Mouse (Mus musculus): ENCODE data around the gene Emilin2.

Gene Emilin2

GRCm38 (mm10) chr17:71299879-71300278 lies 11.9 kb downstream of the Emilin2 start:
- DNase-seq: no peak

DNA sequence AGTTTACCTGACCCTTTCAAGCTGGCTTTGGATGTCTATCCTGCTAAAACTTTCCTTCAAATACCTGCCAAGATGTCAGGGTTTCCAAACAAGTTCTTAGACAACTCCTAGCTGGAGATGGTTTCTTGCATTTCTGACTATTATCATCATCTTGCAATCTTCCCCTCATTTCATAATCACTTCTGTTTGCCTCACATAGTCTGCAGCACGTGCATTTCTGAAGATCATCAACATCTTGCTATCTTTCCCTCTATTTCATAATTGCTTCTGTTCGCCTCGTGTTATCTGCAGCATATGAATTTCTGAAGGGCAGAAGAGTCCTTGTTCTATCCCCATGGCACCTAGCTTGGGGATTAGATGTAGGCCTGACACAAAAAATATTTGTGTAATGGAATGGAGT lies 17.2 kb downstream of the Emilin2 start:
- DNase-seq: no peak

GRCm38 (mm10) chr17:71292897-71293296 lies 18.9 kb downstream of the Emilin2 start:
- no peak for DNase-seq

GRCm38 (mm10) chr17:71291897-71292420 lies 19.8 kb downstream of the Emilin2 start:
- no peak for DNase-seq

- no peak for DNase-seq
Measured at GRCm38 (mm10) chr17:71290486-71291410, 21.0 kb downstream of the Emilin2 start.

GRCm38 (mm10) chr17:71289572-71290176 lies 22.1 kb downstream of the Emilin2 start:
- DNase-seq: no peak

DNA sequence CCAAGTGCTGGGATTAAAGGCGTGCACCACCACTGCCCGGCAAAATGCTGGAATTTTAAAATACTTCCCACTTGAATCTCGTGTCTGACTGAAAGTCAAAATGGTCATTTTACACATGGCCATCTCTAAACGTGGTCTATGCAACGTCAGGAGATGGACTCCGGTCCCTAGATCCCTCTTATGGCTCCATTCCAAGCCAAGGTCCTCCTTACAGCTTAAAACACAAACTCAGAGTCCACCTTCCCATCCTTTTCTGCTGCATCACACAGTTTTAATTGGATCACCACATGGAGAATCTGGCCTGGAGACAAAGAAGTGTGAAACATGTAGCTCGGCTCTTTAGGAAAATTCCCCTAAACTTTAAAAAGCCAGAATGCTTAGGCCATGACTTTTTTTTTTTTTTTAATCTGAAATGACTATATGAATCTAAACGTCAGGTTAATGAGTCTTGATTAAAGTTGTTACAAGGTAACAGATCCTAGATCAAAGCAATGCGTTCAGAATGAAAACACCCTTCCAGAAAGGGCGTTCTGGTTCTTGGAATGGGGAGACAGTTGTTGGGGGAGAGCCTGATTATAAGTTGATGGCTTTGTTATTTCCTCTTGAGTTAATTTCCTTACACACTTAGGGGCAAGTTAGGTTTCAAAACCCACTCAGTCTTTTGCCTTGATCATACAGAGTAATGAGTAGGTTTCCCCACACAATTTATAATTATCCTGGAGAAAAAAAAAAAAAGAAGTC lies 22.8 kb downstream of the Emilin2 start:
- DNase-seq: no peak

DNA sequence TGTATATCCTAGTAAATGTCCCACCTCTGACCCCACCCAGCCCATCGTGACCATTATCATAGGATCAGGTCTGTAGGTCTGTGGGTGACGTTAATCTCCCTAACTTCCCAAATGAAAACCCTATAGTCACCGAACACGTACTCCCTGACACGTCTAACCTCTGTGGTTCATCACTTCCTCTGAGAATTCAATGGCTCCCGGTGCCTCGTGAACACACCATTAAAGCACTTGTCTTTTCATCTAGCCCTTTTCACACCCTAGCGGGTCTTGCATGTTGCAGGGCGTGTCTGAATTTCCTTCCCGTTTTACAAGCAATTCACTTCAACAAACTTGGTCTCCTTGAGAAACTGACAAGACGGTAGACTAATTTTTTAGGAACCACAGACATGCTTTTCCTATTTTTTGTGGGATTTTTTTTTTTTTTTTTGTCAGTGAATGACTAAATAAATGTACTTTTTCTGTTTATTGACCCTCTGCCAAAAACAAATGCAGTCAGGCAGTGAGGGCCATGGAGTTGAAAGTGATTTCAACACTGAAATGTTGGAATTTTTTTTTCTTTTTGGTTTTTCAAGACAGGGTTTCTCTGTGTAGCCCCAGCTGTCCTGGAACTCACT lies 23.5 kb downstream of the Emilin2 start:
- no peak for DNase-seq

GRCm38 (mm10) chr17:71287586-71287985 lies 24.2 kb downstream of the Emilin2 start:
- no peak for DNase-seq

GRCm38 (mm10) chr17:71285929-71286328 lies 25.8 kb downstream of the Emilin2 start:
- no peak for DNase-seq

- DNase-seq: no peak
Measured at GRCm38 (mm10) chr17:71284890-71285289, 26.9 kb downstream of the Emilin2 start.

DNA sequence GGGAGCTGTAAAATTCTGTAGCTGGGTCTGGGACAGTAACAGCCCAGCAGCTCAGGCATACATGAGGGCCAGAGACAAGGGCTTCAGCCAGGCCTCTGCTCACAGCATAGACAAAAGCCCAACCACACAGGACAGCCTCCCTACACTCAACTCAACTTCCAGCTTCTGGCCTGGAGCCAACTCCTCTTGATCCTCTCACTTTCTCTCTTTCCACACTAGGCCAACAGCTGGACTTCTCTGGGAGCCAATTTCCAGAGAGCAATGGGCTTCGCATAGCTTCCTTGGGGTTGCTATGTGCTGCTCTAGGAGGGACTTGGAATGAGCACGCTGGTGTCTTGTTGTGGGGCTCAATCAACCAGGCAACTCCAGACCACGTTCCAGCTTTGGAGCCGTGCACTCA lies 28.5 kb downstream of the Emilin2 start:
- DNase-seq: no peak

DNA sequence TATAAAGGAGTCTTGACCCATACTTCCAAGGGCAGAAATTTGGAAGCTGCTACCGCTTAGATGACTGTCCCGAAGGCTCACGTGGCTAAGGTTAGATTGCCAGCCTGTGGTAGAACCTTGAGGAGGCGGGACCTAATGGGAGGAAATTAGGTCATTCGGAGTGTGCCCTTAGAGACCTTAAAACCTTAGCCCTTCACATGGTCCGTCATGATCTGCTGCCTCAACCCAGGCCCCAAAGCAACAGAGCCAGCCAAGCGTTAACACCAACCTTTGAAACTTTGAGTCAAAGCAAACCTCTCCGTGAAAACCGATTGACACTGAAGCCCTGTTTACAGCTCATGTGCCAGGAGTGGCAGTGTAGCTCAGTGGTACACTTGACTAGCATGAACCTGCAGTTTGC lies 29.1 kb downstream of the Emilin2 start:
- no peak for DNase-seq

DNA sequence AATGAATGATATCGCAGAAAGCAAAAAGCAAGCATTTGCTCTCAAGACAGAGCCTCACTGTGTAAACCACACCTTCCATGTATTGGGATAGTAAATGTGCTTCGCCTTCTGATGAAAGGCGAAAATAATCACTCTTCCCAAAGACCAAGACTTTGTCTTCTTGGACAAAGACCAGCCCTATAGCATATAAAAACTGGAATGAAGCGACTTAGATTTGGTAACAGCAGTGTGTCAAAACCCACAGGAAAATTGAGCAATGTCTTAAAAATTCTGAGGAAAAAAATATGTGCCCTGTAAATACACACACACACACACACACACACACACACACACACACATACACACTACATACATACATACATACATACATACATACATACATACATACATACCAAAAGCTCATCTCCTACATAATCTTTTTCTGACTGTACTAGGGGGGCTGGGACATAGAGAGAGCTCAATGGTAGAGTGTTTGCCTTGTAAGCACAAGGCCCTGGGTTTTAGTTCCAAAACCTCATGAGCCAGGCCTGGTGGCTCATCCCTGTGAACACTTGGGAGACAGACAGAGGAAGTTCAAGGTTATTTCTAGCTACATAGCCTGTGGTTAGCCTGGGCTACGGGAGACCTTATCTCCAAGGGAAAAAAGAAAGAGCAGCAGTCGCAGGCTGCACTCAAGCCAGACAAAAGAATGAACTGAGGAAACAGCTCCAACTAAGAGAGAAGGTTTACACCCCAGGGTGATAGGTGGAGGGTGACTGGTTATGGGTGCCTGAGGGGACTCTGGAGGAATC lies 33.9 kb downstream of the Emilin2 start:
- no peak for DNase-seq

DNA sequence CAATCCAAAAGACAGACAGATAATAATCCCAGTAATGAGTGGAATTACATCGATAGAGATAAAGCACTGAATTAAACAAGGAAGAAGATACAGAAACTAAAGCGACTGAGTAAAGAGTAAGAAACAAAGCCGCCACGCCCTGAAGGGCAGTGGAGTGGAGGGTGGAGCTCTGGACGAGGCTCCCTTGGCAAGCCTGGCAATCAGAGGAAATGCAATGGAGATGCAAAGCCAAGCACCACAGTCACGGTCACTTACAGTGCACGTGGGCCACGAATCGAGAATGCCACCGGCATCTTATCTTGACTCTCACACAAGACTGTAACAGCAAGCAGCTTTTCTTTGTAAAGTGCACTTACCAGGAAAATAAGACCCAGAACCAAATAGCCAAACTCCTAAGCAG lies 35.0 kb downstream of the Emilin2 start:
- no peak for DNase-seq

- DNase-seq: no peak
Measured at GRCm38 (mm10) chr17:71273901-71274300, 37.9 kb downstream of the Emilin2 start.

DNA sequence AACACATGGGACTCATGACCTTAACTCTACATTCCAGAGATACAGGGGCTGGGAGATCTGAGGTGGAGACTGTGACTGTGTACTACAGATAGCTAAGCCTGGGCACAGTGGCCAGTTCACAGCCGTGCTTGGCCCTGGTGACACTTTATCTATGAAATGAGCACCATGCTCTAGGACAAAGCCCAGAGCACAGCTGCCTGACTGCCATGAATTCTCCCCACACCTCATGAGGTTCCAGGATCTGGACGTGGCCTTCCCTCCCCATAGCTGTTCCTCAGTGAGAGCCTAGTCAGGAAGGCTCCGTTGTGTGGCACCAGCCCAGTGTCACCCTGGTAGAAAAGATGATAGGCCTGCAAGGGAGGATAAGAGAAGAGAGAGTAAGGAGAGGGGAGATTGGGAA lies 43.2 kb downstream of the Emilin2 start:
- DNase-seq: no peak

- no peak for DNase-seq
Measured at GRCm38 (mm10) chr17:71268152-71268551, 43.6 kb downstream of the Emilin2 start.

DNA sequence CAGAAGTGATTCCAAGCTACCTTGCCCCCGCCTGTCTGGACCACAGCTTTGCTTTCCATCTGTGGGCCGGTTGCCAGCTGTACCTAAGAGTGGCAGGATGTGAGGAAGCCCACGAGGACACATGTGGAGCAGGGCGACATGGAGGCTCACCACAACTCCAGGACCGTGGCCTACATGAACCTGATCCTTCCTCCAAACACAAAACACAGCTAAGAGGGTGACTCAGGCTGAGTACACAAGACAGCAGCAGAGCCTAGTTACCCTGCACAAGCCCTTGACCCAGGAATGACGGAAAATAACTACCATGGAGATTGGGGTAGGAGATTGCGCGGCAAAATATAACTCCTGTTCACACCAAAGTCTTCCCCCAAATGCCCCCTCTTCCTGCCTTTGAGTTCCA lies 44.4 kb downstream of the Emilin2 start:
- no peak for DNase-seq

- no peak for DNase-seq
Measured at GRCm38 (mm10) chr17:71265336-71266051, 46.3 kb downstream of the Emilin2 start.

DNA sequence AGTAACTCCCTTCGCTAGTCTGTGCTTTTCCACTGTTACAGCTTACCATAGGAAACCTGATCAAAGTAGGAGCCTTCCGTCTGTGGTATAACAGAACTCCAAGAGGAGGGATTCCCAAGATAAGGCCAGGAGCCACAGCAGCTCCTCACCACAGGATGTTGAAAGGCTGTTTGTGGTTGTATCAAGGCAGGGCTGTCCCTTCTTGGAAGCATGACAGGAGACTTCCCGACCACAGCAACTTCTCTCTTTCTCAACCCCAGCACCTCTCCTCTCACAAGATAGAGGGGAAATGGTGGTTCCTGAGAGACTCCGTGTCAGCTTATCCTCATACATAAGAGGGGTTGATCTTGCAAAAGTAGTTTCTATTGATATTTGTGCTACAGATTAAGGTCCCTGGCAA lies 47.0 kb downstream of the Emilin2 start:
- no peak for DNase-seq

Measured in embryo, embryonic 11 days (tissue).